Mouse (Mus musculus): ENCODE data around the gene Slc25a21.

The Slc25a21 gene

GRCm38 (mm10) chr12:56890891-56891726 is 306.2 kb downstream of the Slc25a21 start:
- DNase-seq (ENCODE audit: low spot score) = no peak

- no peak for DNase-seq (ENCODE audit: low spot score)
These were observed 319.5 kb downstream of the Slc25a21 start for GRCm38 (mm10) chr12:56877796-56878195.

GRCm38 (mm10) chr12:56876549-56876948 is 320.7 kb downstream of the Slc25a21 start:
- no peak for DNase-seq (ENCODE audit: low spot score)

GRCm38 (mm10) chr12:56873204-56873603 is 324.1 kb downstream of the Slc25a21 start:
- DNase-seq (ENCODE audit: low spot score) = no peak

- no peak for DNase-seq (ENCODE audit: low spot score)
These were observed 326.7 kb downstream of the Slc25a21 start for GRCm38 (mm10) chr12:56870569-56870968.

- no peak for DNase-seq (ENCODE audit: low spot score)
These were observed 333.3 kb downstream of the Slc25a21 start for GRCm38 (mm10) chr12:56863873-56864562.

- no peak for DNase-seq (ENCODE audit: low spot score)
These were observed 344.6 kb downstream of the Slc25a21 start for GRCm38 (mm10) chr12:56852679-56853078.

- DNase-seq (ENCODE audit: low spot score) = no peak
These were observed 345.8 kb downstream of the Slc25a21 start for GRCm38 (mm10) chr12:56851464-56851863.

- DNase-seq (ENCODE audit: low spot score) = no peak
These were observed 367.3 kb downstream of the Slc25a21 start for GRCm38 (mm10) chr12:56829945-56830344.

- DNase-seq (ENCODE audit: low spot score) = no peak
These were observed 367.8 kb downstream of the Slc25a21 start for GRCm38 (mm10) chr12:56829455-56829883.

GRCm38 (mm10) chr12:56827808-56828384 is 369.4 kb downstream of the Slc25a21 start:
- DNase-seq (ENCODE audit: low spot score) = no peak

GRCm38 (mm10) chr12:56824688-56825087 is 372.6 kb downstream of the Slc25a21 start:
- no peak for DNase-seq (ENCODE audit: low spot score)

- no peak for DNase-seq (ENCODE audit: low spot score)
These were observed 375.1 kb downstream of the Slc25a21 start for GRCm38 (mm10) chr12:56822122-56822521.

GRCm38 (mm10) chr12:56820604-56821003 is 376.7 kb downstream of the Slc25a21 start:
- DNase-seq (ENCODE audit: low spot score) = no peak

- DNase-seq (ENCODE audit: low spot score) = no peak
These were observed 389.8 kb downstream of the Slc25a21 start for GRCm38 (mm10) chr12:56807483-56807882.

GRCm38 (mm10) chr12:56807078-56807477 is 390.2 kb downstream of the Slc25a21 start:
- no peak for DNase-seq (ENCODE audit: low spot score)

- no peak for DNase-seq (ENCODE audit: low spot score)
These were observed 392.8 kb downstream of the Slc25a21 start for GRCm38 (mm10) chr12:56804487-56804886.

- DNase-seq (ENCODE audit: low spot score) = no peak
These were observed 398.4 kb downstream of the Slc25a21 start for GRCm38 (mm10) chr12:56798641-56799415.

GRCm38 (mm10) chr12:56789236-56789635 is 408.0 kb downstream of the Slc25a21 start:
- DNase-seq (ENCODE audit: low spot score) = no peak

GRCm38 (mm10) chr12:56785250-56785649 is 412.0 kb downstream of the Slc25a21 start:
- no peak for DNase-seq (ENCODE audit: low spot score)

GRCm38 (mm10) chr12:56781196-56781595 is 416.1 kb downstream of the Slc25a21 start:
- no peak for DNase-seq (ENCODE audit: low spot score)

- no peak for DNase-seq (ENCODE audit: low spot score)
These were observed 417.7 kb downstream of the Slc25a21 start for GRCm38 (mm10) chr12:56779621-56780020.

All from ovary, postnatal 10 days (tissue).